Mouse (Mus musculus): Measurements from ENCODE around the gene 4921517D22Rik.

DNA sequence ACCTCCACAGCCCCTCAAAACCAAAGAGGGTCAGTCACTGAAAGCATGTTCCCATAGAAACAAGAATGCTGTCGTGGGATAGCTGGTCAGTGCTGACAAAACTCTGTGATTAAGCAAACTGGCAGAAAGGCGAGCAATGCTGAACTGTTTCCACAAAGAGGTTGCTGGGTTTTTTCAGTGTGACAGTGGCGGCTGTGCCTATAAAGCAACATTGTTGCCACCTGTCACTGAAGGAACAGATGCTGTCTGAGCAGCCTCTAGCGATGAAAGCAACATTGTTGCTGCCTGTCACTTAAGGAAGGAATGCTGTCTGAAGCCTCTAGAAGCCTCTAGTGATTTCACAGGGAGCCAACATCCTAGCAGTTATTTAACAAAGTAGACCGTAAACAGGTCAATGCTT lies 41.3 kb downstream of the 4921517D22Rik start:
- TF ChIP-seq CTCF (IDR thresholded peaks at IDR 0.05; ENCODE audit: borderline replicate concordance, control insufficient read depth, extremely low read depth, insufficient read depth, low read length, poor library complexity) (no peak), POLR2A (IDR thresholded peaks at IDR 0.05; ENCODE audit: control insufficient read depth, extremely low read depth, insufficient read depth, low read length, poor library complexity) (no peak)

All from thymus, adult 2 months (tissue).